Mouse (Mus musculus) MEL (cell line): ENCODE measurements around the gene Sf3b4.

Source experiments
- CHD2 ChIP-seq: IDR thresholded peaks from 2 replicates; pipeline ENCODE4 v1.6.1; 2011; ENCODE audit warnings: low read length, improper control_type of control experiment
- CTCF ChIP-seq, 3 experiments: IDR thresholded peaks in 2 of 3; conservative IDR thresholded peaks in 1 of 3; 2 replicates each; pipeline ENCODE4 v1.5.1; 2011 to 2012; ENCODE audit warnings: low read length in 3 of 3, low read depth in 2 of 3, mild to moderate bottlenecking in 2 of 3, improper control_type of control experiment in 1 of 3, inconsistent platforms in 1 of 3, mixed read lengths in 1 of 3, moderate library complexity in 1 of 3; ENCODE audit not compliant: control insufficient read depth in 1 of 3, insufficient read depth in 1 of 3, poor library complexity in 1 of 3, severe bottlenecking in 1 of 3
- MEF2A ChIP-seq: IDR thresholded peaks from 2 replicates; pipeline ENCODE4 v1.6.1; 2014; ENCODE audit warnings: low read depth, mild to moderate bottlenecking, inconsistent platforms, low read length, improper control_type of control experiment; ENCODE audit not compliant: poor library complexity, insufficient replicate concordance, severe bottlenecking; ENCODE audit errors: extremely low read depth
- NELFE ChIP-seq: IDR thresholded peaks from 2 replicates; pipeline ENCODE4 v1.6.1; 2011; ENCODE audit warnings: low read depth, low read length, improper control_type of control experiment
- POLR2A ChIP-seq, 2 experiments: IDR thresholded peaks; 2 replicates each; pipeline ENCODE4 v1.6.1; 2011 to 2012; ENCODE audit warnings: low read length in 2 of 2, mild to moderate bottlenecking in 2 of 2, control low read depth in 1 of 2, improper control_type of control experiment in 1 of 2, low read depth in 1 of 2, moderate library complexity in 1 of 2; ENCODE audit not compliant: control insufficient read depth in 1 of 2, insufficient read depth in 1 of 2, poor library complexity in 1 of 2
- RCOR1 ChIP-seq: IDR thresholded peaks from 2 replicates; pipeline ENCODE4 v1.6.1; 2012; ENCODE audit warnings: low read depth, mild to moderate bottlenecking, inconsistent platforms, low read length, improper control_type of control experiment
- TAL1 ChIP-seq: IDR thresholded peaks from 2 replicates; pipeline ENCODE4 v1.6.1; 2012; ENCODE audit warnings: mild to moderate bottlenecking, inconsistent platforms, low read length, moderate library complexity, mixed read lengths
- UBTF ChIP-seq: IDR thresholded peaks from 2 replicates; pipeline ENCODE4 v1.6.1; 2012; ENCODE audit warnings: low read depth, mild to moderate bottlenecking, inconsistent platforms, low read length, improper control_type of control experiment, moderate library complexity, borderline replicate concordance; ENCODE audit not compliant: insufficient read depth
- ZC3H11A ChIP-seq: IDR thresholded peaks from 2 replicates; pipeline ENCODE4 v1.6.1; 2012; ENCODE audit warnings: low read depth, mild to moderate bottlenecking, inconsistent platforms, low read length, improper control_type of control experiment
- ZMIZ1 ChIP-seq: IDR thresholded peaks from 2 replicates; pipeline ENCODE4 v1.6.1; 2012; ENCODE audit warnings: low read depth, mild to moderate bottlenecking, inconsistent platforms, low read length, improper control_type of control experiment, moderate library complexity

DNA sequence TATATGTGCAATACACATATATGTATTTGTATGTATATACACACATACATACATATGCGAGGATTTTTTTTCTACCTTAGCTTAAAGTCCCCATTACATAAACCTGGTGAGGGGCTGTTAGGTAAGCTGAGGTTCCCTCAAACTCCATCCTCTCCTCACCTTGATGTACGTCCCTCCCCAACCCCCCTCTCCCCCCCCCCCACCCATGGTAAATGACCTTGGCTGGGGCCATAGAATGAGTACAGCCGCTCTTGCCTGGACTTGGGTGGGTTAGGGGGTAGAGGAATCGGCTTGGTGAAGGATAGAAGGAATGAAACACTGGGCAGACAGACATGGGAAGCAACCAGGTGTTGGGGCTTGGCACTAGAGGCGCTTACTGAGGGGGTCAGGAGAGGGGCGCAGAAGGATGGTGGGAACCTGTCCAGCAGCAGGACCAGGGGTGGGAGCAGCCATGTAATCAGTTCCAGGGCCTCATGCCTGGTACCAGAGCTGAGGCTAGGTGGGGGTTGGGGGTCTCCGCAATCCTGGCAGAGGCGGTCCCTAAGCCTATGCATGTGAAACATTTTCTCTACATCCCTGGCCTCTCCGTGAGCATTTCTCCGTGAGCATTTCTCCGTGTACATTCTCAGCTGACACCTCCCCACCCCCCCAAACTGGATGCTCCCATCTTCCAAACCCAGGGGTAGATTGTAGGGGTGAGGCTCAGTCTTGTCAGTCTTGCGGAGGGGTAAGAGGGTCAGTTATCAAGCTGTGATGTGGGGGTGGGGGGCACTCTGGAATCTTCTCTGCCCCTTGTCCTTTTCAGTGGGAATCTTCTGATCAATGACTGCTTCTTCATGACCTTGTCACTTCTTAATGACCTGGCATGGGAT lies 9.6 kb downstream of the Sf3b4 start:
- no peak for TF ChIP-seq POLR2A (IDR thresholded peaks at IDR 0.05; ENCODE audit: control insufficient read depth in 1 of 2, insufficient read depth in 1 of 2, low read depth in 1 of 2, low read length in 2 of 2, poor library complexity in 1 of 2)
- no peak for TF ChIP-seq ZMIZ1
- no peak for TF ChIP-seq CTCF (IDR thresholded peaks at IDR 0.05 in 2 of 3, conservative IDR thresholded peaks at IDR 0.05 in 1 of 3; ENCODE audit: control insufficient read depth in 1 of 3, insufficient read depth in 1 of 3, low read depth in 2 of 3, low read length in 3 of 3, poor library complexity in 1 of 3, severe bottlenecking in 1 of 3)
- TF ChIP-seq CHD2, result no peak
- no peak for TF ChIP-seq MEF2A
- TF ChIP-seq ZC3H11A, result no peak
- TF ChIP-seq NELFE, result no peak
- no peak for TF ChIP-seq RCOR1
- TF ChIP-seq UBTF, result no peak
- TF ChIP-seq TAL1, result no peak
